Mouse (Mus musculus) thymus, postnatal 10 days (tissue): Measurements from ENCODE around the gene Samd4.

Experiments
- DNase-seq, 2 experiments: peaks; one replicate each; pipeline ENCODE4 v3.0.0; 2021; ENCODE audit warnings: low spot score in 2 of 2

Samd4 gene

GRCm38 (mm10) chr14:47066901-47067300 is 184.2 kb downstream of the Samd4 start:
- no peak for DNase-seq

GRCm38 (mm10) chr14:47074045-47074666 is 191.5 kb downstream of the Samd4 start:
- no peak for DNase-seq

- no peak for DNase-seq
These were observed 192.5 kb downstream of the Samd4 start for GRCm38 (mm10) chr14:47075010-47075677.

- DNase-seq = no peak
These were observed 193.2 kb downstream of the Samd4 start for GRCm38 (mm10) chr14:47075856-47076255.

GRCm38 (mm10) chr14:47076956-47077575 is 194.4 kb downstream of the Samd4 start:
- DNase-seq = peak; percentile 51 to 67

GRCm38 (mm10) chr14:47077576-47077970 is 194.9 kb downstream of the Samd4 start:
- DNase-seq = no peak

- DNase-seq = no peak
These were observed 197.3 kb downstream of the Samd4 start for GRCm38 (mm10) chr14:47079911-47080310.

GRCm38 (mm10) chr14:47083311-47083710 is 200.7 kb downstream of the Samd4 start:
- DNase-seq = no peak

GRCm38 (mm10) chr14:47083838-47084237 is 201.2 kb downstream of the Samd4 start:
- DNase-seq = no peak

GRCm38 (mm10) chr14:47084686-47085085 is 202.0 kb downstream of the Samd4 start:
- DNase-seq = no peak

- DNase-seq = no peak
These were observed 203.5 kb downstream of the Samd4 start for GRCm38 (mm10) chr14:47086123-47086522.

GRCm38 (mm10) chr14:47086743-47087142 is 204.1 kb downstream of the Samd4 start:
- peak; percentile 46 to 71 for DNase-seq

GRCm38 (mm10) chr14:47087182-47087581 is 204.5 kb downstream of the Samd4 start:
- peak; percentile 66 to 88 for DNase-seq

- DNase-seq = no peak
These were observed 205.1 kb downstream of the Samd4 start for GRCm38 (mm10) chr14:47087669-47088250.

- DNase-seq = no peak
These were observed 205.7 kb downstream of the Samd4 start for GRCm38 (mm10) chr14:47088339-47088738.

- DNase-seq = no peak
These were observed 206.5 kb downstream of the Samd4 start for GRCm38 (mm10) chr14:47089153-47089552.

GRCm38 (mm10) chr14:47091908-47092307 is 209.3 kb downstream of the Samd4 start:
- no peak for DNase-seq

- no peak for DNase-seq
These were observed 210.7 kb downstream of the Samd4 start for GRCm38 (mm10) chr14:47093355-47093792.

- DNase-seq = no peak
These were observed 212.4 kb downstream of the Samd4 start for GRCm38 (mm10) chr14:47095036-47095435.

GRCm38 (mm10) chr14:47096357-47096756 is 213.7 kb downstream of the Samd4 start:
- DNase-seq = no peak

GRCm38 (mm10) chr14:47104246-47105173 is 221.9 kb downstream of the Samd4 start:
- DNase-seq = peak in 1 of 2 experiments; percentile 17
